Mouse (Mus musculus) embryonic stem cell, embryonic (primary cell): ENCODE data around the gene Tldc2.

Experiments used
- CTCF ChIA-PET, 4 experiments: fragments of 300-600 bp in 2 of 4; fragments of 350-600 bp in 2 of 4; sonication (Branson Sonifier 250); formaldehyde crosslinking; loops; one replicate each; lab custom pipeline; 2022; ENCODE audit warnings: inconsistent platforms in 2 of 4; lab: Charles Lee
- POLR2A ChIA-PET, 4 experiments: fragments of 300-600 bp in 2 of 4; fragments of 350-600 bp in 2 of 4; sonication (Branson Sonifier 250); formaldehyde crosslinking; loops; one replicate each; lab custom pipeline; 2022; ENCODE audit warnings: antibody characterized with exemption in 4 of 4, inconsistent platforms in 1 of 4; lab: Charles Lee

Gene Tldc2

DNA sequence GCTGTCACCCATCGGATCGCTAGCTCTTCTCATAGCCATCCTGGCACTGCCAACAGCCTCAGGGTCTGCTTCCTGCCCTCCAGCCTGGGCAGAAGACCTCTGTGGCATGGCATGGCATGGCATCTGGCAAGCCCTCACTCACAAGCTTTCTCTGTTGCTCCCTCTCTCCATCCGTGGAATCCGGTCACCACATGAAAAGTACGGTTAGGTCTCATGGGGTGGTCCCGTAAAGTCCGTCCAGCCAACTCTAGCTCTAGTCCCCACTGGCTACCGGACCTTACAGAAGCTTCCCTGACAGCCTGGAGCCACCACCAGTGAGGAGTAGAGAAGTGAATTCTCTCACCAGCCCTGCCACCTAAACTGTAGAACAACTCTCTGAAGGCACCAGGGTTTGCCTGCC is 5.5 kb upstream of the Tldc2 start:
- POLR2A ChIA-PET = interaction anchor here in 1 of 4 experiments (0.5 to 1.4 kb wide), 5 partner anchors 11 to 122 kb away, joined by 3 to 4 read pairs (median 3); no protein-coding TSS in a partner anchor
- CTCF ChIA-PET = interaction anchor here in 1 of 4 experiments (0.8 kb wide), 1 partner anchor 1288 kb away, joined by 4 read pairs; no protein-coding TSS in a partner anchor

DNA sequence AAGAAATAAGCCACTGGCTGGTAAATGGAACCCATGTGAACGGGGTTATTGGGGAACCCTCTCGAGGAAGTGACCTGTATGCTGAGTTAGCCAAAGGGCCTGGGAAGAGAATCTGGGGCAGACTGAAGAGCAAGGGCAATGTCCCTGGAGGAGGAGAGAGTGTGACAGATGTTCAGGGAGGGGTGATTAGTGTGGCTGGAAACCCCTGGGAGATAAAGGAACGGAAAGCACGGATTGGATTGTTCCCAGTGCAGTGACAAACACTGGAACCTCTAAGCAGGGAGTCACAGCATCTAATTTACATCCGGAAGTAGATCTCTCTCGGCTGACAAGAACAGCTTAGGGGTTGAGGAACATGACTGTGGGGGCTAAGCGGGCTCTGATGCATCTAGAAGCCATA is 4.9 kb upstream of the Tldc2 start:
- ChIA-PET POLR2A (interaction anchor here in 3 of 4 experiments (0.6 to 1.4 kb wide), 5 partner anchors 20 to 1724 kb away, joined by 3 to 4 read pairs (median 3); no protein-coding TSS in a partner anchor), CTCF (interaction anchor here in 2 of 4 experiments (0.6 to 0.8 kb wide), 2 partner anchors 22 to 178 kb away, joined by 3 to 6 read pairs; no protein-coding TSS in a partner anchor)

DNA sequence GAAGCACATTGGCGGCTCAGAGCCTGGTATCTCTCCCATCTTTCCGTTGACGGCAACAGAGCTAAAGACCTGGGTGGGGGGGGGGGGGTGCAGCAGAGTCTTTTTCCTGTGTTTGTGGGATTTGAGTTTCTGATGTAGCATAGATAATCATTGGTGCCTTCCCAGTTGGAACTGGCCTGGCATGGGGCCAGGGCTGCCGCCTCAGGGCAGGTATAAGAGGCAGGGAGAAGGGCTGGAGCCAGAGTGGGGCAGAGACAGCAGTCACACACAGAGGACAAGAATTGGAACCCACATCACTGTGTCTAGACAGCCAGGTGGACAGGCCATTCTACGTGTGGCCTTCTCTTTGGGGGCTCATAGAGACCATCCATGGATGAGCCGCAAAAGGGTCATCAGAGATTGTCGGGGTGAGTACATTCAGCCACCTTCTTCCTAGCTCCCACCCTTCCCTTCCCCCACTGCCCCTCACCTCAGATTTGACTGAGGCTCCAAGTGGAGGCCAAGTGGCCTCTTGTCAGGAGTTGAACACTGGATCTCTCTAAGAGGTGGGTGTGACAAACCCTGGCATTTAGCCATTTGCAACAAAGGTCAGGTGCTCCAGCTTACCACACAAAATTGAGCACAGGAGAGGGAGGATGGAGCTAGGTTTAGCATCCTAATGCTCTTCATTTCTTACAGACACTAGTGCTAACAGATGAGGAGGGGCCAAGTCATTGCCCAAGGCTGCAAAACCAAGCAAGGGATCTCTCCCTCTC is 1.8 kb upstream of the Tldc2 start:
- ChIA-PET POLR2A (interaction anchor here in 3 of 4 experiments (0.6 to 1.4 kb wide), 5 partner anchors 15 to 1421 kb away, joined by 3 to 4 read pairs (median 3); no protein-coding TSS in a partner anchor), CTCF (interaction anchor here in 1 of 4 experiments (0.7 kb wide), 1 partner anchor 454 kb away, joined by 3 read pairs; no protein-coding TSS in a partner anchor)

DNA sequence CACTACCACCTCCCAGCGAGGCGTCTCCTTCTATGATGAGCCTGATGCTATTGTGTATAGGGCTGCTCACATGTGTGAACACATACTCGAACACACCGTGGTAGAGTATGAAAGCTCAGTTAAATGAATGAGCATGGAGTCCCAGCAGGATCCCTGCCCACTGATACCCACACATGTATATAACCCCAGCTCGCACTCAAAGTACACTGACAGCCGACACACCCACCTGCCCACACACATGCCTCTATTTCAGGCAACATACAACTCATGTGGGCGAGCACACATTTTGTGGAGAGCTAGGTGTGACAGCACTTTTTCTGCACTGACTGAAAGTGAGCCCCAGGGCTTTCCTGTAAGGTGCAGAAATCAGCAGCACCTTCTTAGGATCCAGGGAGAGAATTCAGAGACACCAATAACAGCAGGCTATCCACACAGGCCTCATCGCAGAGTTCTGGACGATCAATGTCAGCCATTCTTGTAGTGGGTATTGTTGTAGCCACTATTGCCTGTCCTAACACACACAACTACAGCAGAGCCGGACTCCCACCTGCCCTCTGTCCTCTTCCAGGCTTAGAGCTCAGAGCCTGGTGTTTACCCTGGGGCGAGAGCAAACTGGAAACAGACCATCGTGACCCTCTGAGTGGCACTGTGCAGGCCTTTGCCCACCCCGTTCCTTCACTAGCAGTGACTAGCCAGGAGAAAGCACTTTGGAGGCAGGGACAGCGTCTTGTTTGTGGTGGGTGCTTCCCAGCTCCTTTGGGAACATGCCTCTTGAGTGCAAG is 872 bp downstream of the Tldc2 start:
- CTCF ChIA-PET = no interaction called here
- POLR2A ChIA-PET = interaction anchor here (0.6 to 1.0 kb wide), 5 partner anchors 10 to 1252 kb away, joined by 3 read pairs; partner anchors contain the start of gene Dsn1 (in 1 of the 4)

DNA sequence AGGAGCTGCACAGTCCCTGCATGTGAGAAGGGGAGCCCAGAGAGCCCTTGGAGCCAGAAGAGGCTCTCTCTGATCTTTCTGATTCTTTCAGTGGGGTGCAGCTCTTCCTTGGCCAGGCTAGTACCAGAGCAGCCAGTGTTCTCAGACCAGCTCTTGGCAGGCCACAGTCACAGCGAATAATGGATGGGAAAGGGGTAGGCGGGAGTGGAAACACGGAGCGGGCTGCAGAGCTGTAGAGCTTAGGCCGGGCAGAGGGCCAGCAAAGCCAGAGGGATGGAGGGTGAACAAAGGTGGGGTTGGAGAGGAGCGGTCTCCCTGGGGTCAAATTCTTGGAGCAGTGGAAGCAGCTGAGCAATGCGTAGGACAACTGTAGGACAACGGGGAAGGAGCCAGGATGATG is 5.2 kb downstream of the Tldc2 start:
- ChIA-PET POLR2A (interaction anchor here in 3 of 4 experiments (0.6 to 1.9 kb wide), 9 partner anchors 10 to 186 kb away, joined by 3 to 7 read pairs (median 4); partner anchors contain the start of genes Rpn2 (in 1 of the 3) and Soga1 (in 1 of the 3)), CTCF (interaction anchor here (1.0 to 1.8 kb wide), 8 partner anchors 12 to 282 kb away, joined by 3 to 7 read pairs (median 4); no protein-coding TSS in a partner anchor)

DNA sequence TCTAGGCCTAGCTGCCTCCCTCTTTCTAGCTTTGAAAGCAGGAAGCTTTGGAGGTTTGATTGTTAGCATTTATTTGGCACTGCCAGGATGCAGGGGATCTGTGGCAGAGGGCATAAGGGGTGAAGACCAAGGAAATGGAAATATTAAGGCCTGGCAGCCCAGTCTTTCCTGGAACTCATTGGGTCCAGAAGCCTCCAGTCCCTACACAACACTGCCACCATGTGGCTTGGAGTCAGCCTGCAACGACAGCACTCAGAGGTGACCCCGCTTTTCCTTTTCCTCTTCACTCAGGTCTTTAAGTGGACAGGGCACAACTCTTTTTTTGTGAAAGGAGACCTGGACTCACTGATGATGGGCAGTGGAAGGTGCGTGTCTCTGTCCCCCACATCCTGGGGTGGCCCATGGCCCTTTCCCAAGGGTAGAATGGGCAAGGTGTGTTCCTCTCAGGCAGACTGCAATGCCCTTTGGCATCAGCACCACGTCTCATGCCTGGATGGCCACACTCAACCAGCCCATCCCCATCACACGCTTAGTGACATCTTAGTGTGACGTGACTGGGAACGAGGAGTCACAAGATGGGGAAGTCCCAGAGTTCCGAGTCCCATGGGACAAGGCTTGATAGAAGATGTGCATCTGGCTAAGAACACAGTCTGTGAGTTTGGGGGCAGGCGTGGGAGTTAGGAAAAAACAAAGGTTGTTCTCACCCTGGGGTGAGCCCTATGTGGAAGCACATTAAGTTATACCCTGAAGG is 8.3 kb downstream of the Tldc2 start:
- ChIA-PET CTCF (interaction anchor here in 3 of 4 experiments (0.6 to 2.5 kb wide), 6 partner anchors 22 to 192 kb away, joined by 3 to 8 read pairs (median 6); no protein-coding TSS in a partner anchor), POLR2A (interaction anchor here in 1 of 4 experiments (1.2 kb wide), 1 partner anchor 51 kb away, joined by 3 read pairs; no protein-coding TSS in a partner anchor)

DNA sequence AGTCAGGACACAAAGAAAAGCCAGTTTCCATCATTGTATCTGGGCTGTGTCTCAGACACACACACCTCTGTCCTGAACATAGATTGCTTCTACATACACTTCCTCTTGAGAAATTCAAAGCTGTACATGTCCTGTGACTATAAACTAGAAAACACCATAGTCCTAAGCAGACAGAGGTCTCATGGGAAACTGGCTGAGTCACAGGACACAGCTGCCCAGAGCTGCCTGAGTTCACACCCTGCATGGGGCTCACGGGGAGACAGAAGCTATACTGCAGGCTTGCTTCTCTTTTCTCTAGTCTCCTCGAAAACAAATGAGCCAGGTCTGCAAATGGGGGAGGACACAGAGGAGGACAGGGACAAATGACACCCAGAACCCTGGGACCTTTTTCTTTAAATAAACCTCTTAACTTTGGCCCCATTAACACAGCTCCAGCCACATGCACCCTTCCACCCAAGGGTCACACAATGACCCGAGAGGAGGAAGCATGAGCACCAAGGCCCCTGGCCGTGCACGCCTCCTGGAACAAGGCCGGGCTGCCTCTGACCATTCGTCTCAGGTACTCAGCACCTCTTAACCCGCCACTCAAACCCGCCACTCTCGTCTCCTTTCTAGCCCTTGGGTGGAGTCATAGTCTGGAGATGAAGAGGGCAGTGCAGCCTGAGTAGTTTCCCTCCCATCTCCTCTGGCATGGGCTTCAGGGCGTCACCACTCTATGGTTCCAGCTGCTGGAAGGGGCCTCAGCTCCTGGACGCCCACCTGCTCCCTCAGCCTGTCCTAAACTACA is 12.9 kb downstream of the Tldc2 start:
- CTCF ChIA-PET = interaction anchor here in 3 of 4 experiments (0.8 to 3.7 kb wide), 7 partner anchors 17 to 196 kb away, joined by 3 to 18 read pairs (median 4); no protein-coding TSS in a partner anchor
- POLR2A ChIA-PET = interaction anchor here in 2 of 4 experiments (0.6 to 3.1 kb wide), 22 partner anchors 9 to 484 kb away, joined by 3 to 11 read pairs (median 4); partner anchors contain the start of genes Rbl1 (in 2 of the 2), Rab5if (in 1 of the 2), Soga1 (in 1 of the 2) and Tgif2 (in 1 of the 2)

DNA sequence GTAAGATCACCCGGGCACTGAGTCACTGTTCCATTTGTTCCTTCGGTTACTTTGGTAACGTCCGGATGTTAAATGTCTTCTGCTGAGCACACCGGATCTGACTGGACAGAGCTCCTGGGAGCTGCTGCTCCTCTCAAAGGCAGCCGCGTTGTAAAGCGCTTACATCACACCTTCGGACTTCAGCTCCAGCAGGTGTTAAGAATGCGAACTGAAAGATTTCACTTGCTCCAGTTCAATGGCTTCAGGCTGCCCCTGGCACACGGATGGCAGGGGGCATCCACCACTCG is 13.4 kb downstream of the Tldc2 start:
- POLR2A ChIA-PET = interaction anchor here in 3 of 4 experiments (0.6 to 3.1 kb wide), 21 partner anchors 10 to 466 kb away, joined by 3 to 11 read pairs (median 4); partner anchors contain the start of genes Rbl1 (in 2 of the 3), Rab5if (in 1 of the 3), Soga1 (in 1 of the 3) and Tgif2 (in 1 of the 3)

DNA sequence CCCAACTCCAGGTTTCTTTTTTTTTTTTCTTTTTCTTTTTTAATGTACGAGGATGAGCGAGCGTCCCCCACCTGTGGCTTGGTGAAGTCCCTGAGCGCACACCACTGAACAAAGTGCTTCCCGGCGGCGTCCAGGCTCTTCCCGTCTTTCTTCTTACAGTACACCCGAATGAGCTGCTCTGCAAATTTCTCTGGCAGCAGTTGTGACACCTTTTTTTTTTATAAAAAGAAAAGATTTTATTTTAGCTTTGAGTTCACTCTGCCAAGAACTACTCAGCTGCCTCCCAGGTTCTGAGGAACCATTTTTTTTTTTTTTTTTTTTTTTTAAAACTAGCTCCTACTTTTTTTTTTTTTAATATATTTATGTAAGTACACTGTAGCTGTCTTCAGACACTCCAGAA is 14.8 kb downstream of the Tldc2 start:
- POLR2A ChIA-PET = interaction anchor here (0.6 to 3.1 kb wide), 8 partner anchors 10 to 655 kb away, joined by 3 to 11 read pairs (median 3); no protein-coding TSS in a partner anchor
- CTCF ChIA-PET = interaction anchor here in 3 of 4 experiments (0.6 to 3.7 kb wide), 10 partner anchors 13 to 419 kb away, joined by 3 to 18 read pairs (median 4); partner anchors contain the start of gene Samhd1 (in 1 of the 3)

More for the DNA sequence above, 13.4 kb downstream of the Tldc2 start:
- CTCF ChIA-PET = interaction anchor here in 3 of 4 experiments (0.5 to 3.7 kb wide), 8 partner anchors 16 to 1158 kb away, joined by 3 to 18 read pairs (median 4); no protein-coding TSS in a partner anchor

DNA sequence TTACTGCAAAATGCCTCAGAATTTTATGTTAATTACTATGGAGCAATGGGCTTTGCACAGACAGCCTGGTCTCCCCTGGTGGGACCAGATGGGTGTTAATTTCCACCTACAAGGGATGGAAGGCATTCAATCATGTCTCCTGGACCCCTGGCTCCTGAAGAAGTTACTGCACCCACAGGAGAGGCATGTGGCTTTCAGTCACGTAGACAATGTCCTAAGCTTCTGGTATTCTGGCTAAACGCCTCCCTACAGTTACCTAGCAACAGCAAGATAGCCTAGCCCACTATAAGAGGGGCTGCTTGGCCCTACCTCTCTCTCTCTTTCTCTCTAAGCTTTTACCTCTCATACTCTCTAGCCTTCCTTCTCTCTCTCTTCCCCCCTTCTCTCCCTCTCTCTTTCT is 15.4 kb downstream of the Tldc2 start:
- CTCF ChIA-PET = interaction anchor here in 2 of 4 experiments (0.6 to 3.7 kb wide), 6 partner anchors 13 to 233 kb away, joined by 4 to 18 read pairs (median 6); partner anchors contain the start of gene Samhd1 (in 1 of the 2)
- POLR2A ChIA-PET = interaction anchor here (0.6 to 3.1 kb wide), 5 partner anchors 10 to 239 kb away, joined by 3 to 11 read pairs (median 3); no protein-coding TSS in a partner anchor

DNA sequence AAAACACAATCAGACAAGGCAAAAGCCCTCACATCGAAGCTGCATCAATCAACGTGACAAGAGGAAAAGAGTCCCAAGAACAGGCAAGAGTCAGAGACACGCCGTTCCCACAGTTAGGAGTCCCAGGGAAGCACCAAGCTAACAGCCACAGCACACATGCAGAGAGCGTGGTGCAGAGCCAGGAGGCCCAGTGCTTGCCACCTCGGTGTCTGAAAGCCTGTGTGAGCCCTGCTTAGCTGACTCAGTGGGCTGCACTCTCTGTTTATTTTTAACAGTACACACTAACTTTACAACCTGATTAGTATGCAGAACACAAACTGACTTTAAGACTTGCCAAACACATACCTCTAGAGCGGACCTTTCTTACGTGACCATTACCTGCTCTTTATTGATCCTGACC is 17.6 kb downstream of the Tldc2 start:
- ChIA-PET POLR2A (interaction anchor here in 2 of 4 experiments (0.6 to 1.5 kb wide), 3 partner anchors 10 to 1456 kb away, joined by 3 read pairs; no protein-coding TSS in a partner anchor), CTCF (interaction anchor here in 3 of 4 experiments (0.7 to 1.4 kb wide), 5 partner anchors 13 to 111 kb away, joined by 4 to 6 read pairs (median 4); no protein-coding TSS in a partner anchor)

DNA sequence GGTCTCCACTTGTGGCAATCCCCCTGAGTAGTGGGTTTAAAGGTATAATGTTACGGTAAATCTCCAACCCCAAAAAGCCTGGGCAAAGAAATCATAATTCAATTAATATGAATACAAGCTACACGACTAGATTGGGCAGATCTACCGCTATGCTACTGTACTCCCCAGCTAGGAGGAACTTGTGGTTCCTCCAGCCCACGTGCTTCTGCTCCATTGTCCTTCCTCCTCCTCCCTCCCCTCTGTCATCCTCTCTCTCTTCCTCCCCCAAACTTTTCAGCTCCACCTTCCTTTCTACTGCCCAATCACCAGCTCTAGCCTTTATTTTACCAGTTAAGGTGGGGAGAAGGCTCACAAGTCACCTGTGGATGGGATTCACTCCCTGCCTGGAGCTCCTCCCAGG is 21.4 kb downstream of the Tldc2 start:
- POLR2A ChIA-PET = interaction anchor here in 3 of 4 experiments (0.9 to 1.2 kb wide), 3 partner anchors 9 to 386 kb away, joined by 3 to 5 read pairs (median 4); no protein-coding TSS in a partner anchor
- CTCF ChIA-PET = interaction anchor here in 2 of 4 experiments (0.6 to 0.8 kb wide), 2 partner anchors 9 to 37 kb away, joined by 3 to 5 read pairs; no protein-coding TSS in a partner anchor

DNA sequence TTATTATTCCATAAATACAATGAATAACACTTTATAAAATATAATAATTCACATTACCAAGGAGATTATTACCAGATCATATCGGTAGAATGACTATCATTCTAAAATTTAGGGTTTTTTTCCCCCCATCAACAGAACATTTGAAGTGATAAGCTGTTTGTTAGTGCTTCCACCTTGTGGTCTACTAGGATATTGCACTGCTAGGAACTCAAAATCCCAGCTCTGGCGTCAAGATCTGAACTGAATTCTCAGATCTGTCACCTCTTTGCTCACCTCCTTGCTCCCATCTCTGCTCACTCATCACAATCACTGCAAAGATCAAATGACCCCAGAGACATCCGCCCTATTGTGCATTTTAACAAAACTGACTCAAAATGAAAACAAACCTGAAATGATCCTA is 30.1 kb downstream of the Tldc2 start:
- POLR2A ChIA-PET = interaction anchor here (0.6 to 1.8 kb wide), 8 partner anchors 9 to 277 kb away, joined by 3 to 5 read pairs (median 3); partner anchors contain the start of genes Rbl1 (in 3 of the 4) and Tgif2 (in 1 of the 4)
- CTCF ChIA-PET = interaction anchor here (0.5 to 1.9 kb wide), 44 partner anchors 9 to 710 kb away, joined by 3 to 18 read pairs (median 4); partner anchors contain the start of genes Rab5if (in 1 of the 4), Rbl1 (in 1 of the 4) and Samhd1 (in 1 of the 4)

DNA sequence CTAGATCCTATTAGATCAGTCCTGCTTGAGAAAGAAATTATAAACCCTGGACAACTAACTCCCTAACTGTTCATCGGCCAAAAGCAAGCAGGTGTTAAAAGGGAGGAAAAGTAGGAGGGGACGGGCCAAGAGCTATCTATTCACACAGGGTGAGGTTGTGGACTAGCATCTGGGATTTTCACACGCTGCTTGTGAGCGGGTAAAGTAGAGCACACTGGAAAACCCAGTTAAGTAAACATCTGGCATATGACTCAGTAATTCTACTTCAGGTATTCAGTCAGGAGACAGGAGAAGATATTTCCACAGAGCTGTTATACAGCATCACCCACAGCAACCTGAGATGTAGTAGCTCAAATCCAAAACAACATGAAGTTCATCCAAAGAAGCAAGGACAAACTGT is 31.7 kb downstream of the Tldc2 start:
- POLR2A ChIA-PET = interaction anchor here in 2 of 4 experiments (0.6 to 1.1 kb wide), 2 partner anchors 73 to 455 kb away, joined by 3 read pairs; no protein-coding TSS in a partner anchor
- CTCF ChIA-PET = interaction anchor here in 2 of 4 experiments (0.5 to 1.1 kb wide), 3 partner anchors 226 to 343 kb away, joined by 3 to 5 read pairs (median 4); partner anchors contain the start of genes Myl9 (in 1 of the 2) and Rab5if (in 1 of the 2)

DNA sequence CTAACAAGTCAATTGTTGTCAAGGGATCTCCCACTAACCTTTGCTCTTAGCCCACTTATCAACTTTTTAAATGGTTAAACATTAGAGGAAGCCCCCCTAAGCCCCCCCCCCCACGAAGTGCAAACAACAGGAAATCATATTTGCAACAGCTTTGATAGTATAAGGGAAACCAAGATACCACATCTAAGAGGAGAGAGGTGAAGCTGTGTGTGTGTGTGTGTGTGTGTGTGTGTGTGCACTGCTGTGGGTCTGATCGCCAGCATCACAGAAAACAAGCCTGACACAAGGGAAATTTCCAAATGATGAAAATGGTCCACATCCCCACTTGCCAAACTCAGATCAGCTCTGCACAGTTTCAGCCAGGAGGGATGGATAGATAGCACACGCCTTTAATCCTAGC is 32.2 kb downstream of the Tldc2 start:
- POLR2A ChIA-PET = interaction anchor here in 3 of 4 experiments (0.6 to 1.1 kb wide), 6 partner anchors 13 to 942 kb away, joined by 3 to 6 read pairs (median 3); no protein-coding TSS in a partner anchor

More for the DNA sequence above, 32.2 kb downstream of the Tldc2 start:
- CTCF ChIA-PET = interaction anchor here (0.6 to 1.1 kb wide), 10 partner anchors 31 to 449 kb away, joined by 3 to 7 read pairs (median 4); partner anchors contain the start of gene Rab5if (in 1 of the 4)
